20 mouse cellular contexts compared by ENCODE assay signal in the genomic region with DNA sequence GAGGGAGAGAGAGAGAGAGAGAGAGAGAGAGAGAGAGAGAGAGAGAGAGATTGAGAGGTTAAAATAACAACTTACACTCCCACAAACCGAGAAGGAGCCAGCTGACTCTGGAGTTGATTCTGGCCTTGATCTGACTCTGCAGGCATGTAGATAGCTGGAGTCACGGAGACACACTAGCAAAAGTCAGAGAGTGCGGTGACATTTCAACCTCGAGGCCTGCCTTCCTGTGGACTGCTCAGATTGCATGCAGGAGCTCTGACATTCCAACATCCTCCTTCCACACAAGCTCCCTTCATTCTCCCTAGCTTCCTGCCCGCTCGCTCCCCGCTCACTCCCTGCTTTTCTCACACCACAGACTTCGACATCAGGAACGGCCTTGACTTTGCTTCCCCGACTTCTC. TPM values are rescaled to one million over a fixed set of nuclear protein-coding genes. Genes with fewer than 3 reads are reported as not detected.
DNase-seq lines count a peak whose midpoint lies in the region; ATAC-seq lines count a peak whose summit lies in the region.
"Had no signal": no experiment of that assay in that cellular context is flagged by ENCODE, and none has a peak within 500 bp of the region (broad histone marks: within the 10 kb centered on the region; RNA-seq: fewer than 3 reads in every experiment).

No protein-coding gene starts in this region.

- peak overlapping the region; percentile 61 for H3K27ac ChIP-seq in heart, embryonic 12.5 days (ENCODE audit: poor library complexity, severe bottlenecking)
- H3K27ac ChIP-seq: hindbrain, embryonic 13.5 days; neural tube, embryonic 15.5 days; stomach, embryonic 15.5 days had no signal

- 25% methylated on average over 10 of the region's 10 CpGs for WGBS in heart, embryonic 12.5 days

- H3K9me3 ChIP-seq in heart, embryonic 12.5 days (replicated peaks), result no peaks in the 10 kb centered on the region
- H3K9me3 ChIP-seq: G1E; hindbrain, embryonic 13.5 days; neural tube, embryonic 15.5 days; stomach, embryonic 15.5 days had no signal

- H3K9ac ChIP-seq in heart, embryonic 12.5 days, result no peak overlapping the region
- H3K9ac ChIP-seq: hindbrain, embryonic 13.5 days; liver, postnatal 0 days; neural tube, embryonic 15.5 days; stomach, embryonic 15.5 days had no signal

- no peak overlapping the region for H3K4me3 ChIP-seq in heart, embryonic 12.5 days
- H3K4me3 ChIP-seq: hindbrain, embryonic 13.5 days; neural tube, embryonic 15.5 days; stomach, embryonic 15.5 days had no signal

- H3K36me3 ChIP-seq in heart, embryonic 12.5 days, result no peaks in the 10 kb centered on the region
- H3K36me3 ChIP-seq: G1E; hindbrain, embryonic 13.5 days; neural tube, embryonic 15.5 days; stomach, embryonic 15.5 days had no signal

- ATAC-seq in heart, embryonic 12.5 days (ENCODE audit: insufficient number of reproducible peaks, low FRiP score), result no peak
- no peak for ATAC-seq in megakaryocyte progenitor cell, adult 5-6 weeks (replicated peaks; ENCODE audit: poor library complexity)
- ATAC-seq: forebrain, embryonic 14.5 days; intestine, postnatal 0 days; liver, postnatal 0 days had no signal

- intact Hi-C loops in heart, postnatal 36 days (cut with DNase I), result no loop called here

- 0 out of 2 replicates have a peak, but pooled peaks cover 6% of the 10 kb centered on the region for H3K27me3 ChIP-seq in heart, embryonic 12.5 days (replicated peaks)
- H3K27me3 ChIP-seq: hindbrain, embryonic 13.5 days; neural tube, embryonic 15.5 days; stomach, embryonic 15.5 days had no signal

- no peak for DNase-seq in heart, postnatal 36 days
- peak; percentile 58 for DNase-seq in adrenal gland, adult 8-10 months
- DNase-seq in adrenal gland, postnatal 36 days, result peak; percentile 50 to 56
- DNase-seq in kidney, postnatal 10 days, result peak; percentile 62
- no peak for DNase-seq in spleen, adult 12 weeks (ENCODE audit: low spot score)
- no peak for DNase-seq in ovary, postnatal 10 days (ENCODE audit: low spot score)
- DNase-seq: cerebellum, postnatal 25 days; layer of hippocampus, postnatal 36 days; liver, postnatal 0 days; right cerebral cortex, adult 18-20 months; spleen, adult 18-20 months had no signal

- no peak overlapping the region for H3K4me2 ChIP-seq in heart, embryonic 12.5 days
- H3K4me2 ChIP-seq: hindbrain, embryonic 13.5 days; midbrain, embryonic 11.5 days; neural tube, embryonic 15.5 days; stomach, embryonic 15.5 days had no signal

- H3K4me1 ChIP-seq in heart, embryonic 12.5 days (replicated peaks), result peaks cover 37% of the 10 kb centered on the region
- H3K4me1 ChIP-seq: neural tube, embryonic 15.5 days; stomach, embryonic 15.5 days had no signal

RNA-seq across cellular contexts. Expression of gene Armc2, which starts 20.3 kb away (rescaled TPM):
- 1.2 and 1.7 TPM in 2 replicates for polyA plus RNA-seq in heart, embryonic 12.5 days (2016; fragmentation: Nextera tagmentation; extraction: Ambion mirVana)
- 10 to 100 TPM in 1 of 2 experiments, 1 to 10 TPM in 1; 9.9 to 11.8 TPM for total RNA-seq in heart, postnatal 36 days (2021)
- 1 to 10 TPM in 3 of 4 experiments, under 1 TPM in 1; 0.98 to 4.1 (median 2.8) TPM for total RNA-seq in adrenal gland, adult 8-10 months (2022)
- 1 to 10 TPM; 1.2 to 3.8 TPM for total RNA-seq in adrenal gland, postnatal 36 days (2021)
- 0.85 and 1.7 TPM in 2 replicates for total RNA-seq in megakaryocyte progenitor cell, adult 5-6 weeks (2015)
- 0.46 TPM in 1 of 2 replicates, not detected in the other for total RNA-seq in megakaryocyte progenitor cell, adult 5-6 weeks (2017)
- polyA plus RNA-seq: G1E had no signal

Comparison
In these comparisons a context has a peak if more than half of its experiments do, and no peak if none do; other contexts are left out.
1. DNase-seq: peak in adrenal gland, adult 8-10 months (single experiment), adrenal gland, postnatal 36 days (2 of 2) and kidney, postnatal 10 days (single experiment); none in heart, postnatal 36 days (0 of 2), spleen, adult 12 weeks (single experiment) and ovary, postnatal 10 days (single experiment).